Mouse (Mus musculus) c-Kit-negative CD71-positive TER-119-positive erythroid progenitor cells, embryonic 14.5 days (primary cell): ENCODE measurements at regions not wholly inside any gene's neighbourhood (a gene's known extent, or its start where the extent isn't known, plus 50 kb on each side); places are given as distances from the start of the nearest gene placed in this dataset.

Experiments used
- DNase-seq: peaks from one replicate; pipeline ENCODE4 v3.0.0-alpha.2; 2013; ENCODE audit warnings: low read depth, low spot score

DNA sequence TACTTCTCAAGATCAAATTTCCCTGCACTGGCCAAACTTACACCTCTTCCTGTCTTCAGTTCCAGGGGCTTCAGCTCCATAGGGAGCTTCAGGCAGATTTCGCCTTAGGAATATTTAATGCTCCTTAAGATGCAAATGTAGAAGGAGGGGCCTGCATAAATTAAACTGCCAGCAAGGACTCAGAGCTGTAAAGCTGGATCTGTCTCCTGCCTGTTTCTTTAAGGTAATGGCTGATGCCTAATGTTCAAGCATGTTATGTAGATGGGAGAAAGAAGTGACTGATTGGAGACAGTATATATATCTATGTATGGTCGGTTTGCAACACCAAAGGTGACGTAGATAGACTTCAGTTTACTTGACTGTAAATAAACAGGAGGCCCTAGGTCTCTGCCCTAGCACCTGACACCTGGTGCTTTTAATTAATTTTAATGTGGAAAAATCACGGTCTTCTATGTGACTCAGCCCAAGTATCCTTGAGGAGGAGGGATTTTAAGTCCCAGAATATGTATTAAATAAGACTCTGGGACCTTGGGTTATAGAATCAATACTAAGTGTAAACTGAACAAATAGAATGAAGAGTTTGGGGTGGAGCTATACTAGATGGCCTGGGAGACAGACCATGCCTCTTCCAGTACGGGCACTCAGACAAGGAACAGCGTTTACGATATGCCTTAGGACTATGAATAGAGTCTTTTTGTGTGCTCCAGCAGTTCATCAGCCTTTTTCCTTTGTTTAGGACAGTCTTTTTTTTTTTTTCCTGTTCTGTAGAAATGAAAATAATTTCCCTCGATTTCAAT is 651.7 kb upstream of the Lmcd1 start:
- no peak for DNase-seq

DNA sequence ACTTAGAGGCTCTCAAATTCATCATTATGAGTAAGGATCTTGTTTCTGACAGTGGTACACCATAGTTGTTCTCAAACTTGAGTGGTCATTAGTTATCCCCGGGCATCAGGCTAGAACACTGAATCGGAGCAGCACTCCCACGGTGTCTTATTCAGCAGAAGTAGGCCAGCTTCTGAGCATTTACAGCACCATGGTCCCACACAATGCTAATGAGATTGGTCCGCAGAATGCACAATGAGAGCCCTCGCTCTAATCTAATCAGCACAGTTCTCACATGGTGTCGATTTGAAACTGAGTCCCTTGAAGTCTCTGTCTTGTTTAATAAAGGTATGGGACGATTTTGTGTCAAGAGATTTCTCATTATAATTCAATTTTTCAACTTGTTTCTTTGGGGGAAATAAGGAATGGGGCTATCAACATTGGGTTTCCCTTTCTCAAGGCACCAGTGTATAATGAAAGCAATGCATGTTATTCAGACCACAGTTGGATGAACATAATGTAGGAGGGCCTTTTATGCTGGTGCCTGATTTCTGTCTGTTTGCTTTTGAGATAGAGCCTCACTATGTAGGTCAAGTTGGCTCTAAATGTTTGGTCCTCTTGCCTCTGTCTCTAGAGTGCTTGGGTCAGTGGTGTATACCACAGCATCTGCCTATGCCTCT is 650.9 kb upstream of the Lmcd1 start:
- DNase-seq, result no peak

DNA sequence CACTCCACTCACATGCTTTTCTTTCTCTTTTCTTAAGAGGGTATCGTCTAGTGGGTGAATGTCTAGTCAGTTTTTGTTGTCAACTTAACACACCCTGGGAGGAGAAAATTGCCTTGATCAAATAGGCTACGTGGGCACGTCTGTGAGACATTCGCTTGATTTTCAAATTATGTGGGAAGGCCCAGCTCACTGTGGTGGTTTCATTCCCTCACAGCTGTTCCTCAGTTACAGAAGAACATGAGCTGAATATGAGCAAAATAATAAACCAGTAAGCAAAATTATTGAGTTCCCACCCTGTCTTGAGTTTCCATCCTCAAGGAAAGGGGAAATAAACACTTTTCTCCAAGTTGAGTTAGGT is 650.4 kb upstream of the Lmcd1 start:
- DNase-seq, result no peak

DNA sequence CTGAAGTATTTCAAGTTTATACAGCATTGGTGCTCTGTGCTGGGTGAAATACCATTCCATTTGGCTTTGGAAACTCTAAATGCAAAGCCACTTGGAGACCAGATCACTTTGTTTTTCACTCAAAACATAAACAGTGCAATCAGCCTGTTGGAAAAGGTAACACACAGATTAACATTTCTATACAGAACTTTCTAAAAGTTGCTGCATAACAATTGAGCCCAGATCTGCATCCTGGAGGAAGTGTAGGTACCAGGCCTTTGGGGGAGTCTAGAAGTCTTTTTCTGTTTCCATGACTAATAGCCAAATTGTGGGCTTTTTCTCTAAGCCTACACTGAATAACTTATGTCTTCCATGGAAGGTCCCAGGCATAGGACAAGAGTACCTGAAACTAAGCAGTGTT is 648.1 kb upstream of the Lmcd1 start:
- DNase-seq, result no peak

DNA sequence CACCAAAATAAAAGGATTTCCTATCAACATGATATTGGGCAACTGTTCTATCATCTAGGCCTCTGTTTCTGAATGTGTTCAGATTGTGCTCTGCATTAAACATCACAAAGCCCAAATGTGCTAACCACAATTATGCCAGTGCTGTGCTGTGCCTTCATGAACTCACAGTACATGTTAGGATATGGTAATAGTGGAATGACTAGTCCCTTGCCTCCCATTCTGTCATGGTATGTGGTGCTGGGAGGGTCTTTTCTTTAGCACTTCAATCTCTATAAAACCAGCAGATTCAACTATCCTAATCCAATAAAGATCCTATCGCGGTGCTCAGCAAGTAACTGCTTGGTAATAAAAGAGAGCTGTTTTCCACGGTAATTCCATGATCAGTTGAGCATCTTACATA is 620.8 kb upstream of the Lmcd1 start:
- DNase-seq, result no peak

DNA sequence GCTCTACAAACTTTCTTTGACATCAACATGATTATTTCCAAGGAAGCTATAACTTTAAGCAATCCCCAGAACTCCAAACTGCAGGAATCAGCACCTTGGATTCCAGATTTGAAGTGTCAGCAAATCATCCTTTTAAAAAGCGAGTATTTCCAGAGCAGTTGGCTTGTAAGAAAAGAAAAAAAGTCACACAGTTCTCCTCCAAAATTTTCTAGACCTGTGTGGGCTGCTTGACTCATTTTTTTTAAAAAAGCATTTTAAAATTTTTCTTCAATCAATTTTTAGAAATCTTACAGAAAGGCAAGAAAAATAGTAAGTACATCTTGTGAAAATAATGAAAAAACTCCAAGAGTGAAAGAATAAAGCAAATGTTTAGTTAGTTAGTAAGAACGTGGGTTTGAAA is 613.6 kb upstream of the Lmcd1 start:
- DNase-seq, result no peak

DNA sequence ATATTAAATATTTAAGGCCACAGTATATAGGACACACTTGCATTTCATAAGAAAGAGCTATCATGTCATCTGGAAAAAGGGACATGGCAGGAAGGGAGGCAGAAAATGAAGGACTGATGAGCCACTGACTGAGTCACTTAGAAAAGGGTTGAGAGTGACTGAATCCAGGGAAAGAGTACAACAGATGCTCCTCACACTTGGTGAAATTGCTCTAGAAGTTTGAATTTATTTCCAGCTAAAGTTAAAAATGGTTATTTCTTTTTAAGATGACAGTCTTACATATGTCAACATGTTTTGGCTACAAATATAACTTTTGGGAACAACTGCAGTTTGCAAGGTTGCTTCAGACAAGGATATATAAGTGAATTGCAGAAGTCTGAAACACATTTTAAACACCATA is 609.0 kb upstream of the Lmcd1 start:
- no peak for DNase-seq

DNA sequence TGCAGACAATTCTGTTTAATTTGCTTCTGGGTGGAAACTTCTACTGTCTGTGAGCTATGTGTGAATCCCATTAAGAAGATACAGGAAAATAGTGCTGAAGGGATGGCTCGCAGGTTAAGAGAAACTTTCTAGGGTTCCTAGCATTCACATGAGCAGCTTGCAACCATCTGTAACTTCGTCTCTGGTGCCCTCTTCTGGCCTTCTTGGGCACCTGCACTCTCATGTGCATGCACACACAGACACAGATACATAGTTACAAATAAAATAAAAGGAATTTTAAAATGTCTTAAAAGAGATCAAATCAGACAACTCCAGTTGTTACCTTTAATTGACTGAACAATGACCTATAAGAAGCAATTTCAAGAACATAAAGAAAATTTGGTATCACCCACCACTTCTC is 588.6 kb upstream of the Lmcd1 start:
- no peak for DNase-seq

DNA sequence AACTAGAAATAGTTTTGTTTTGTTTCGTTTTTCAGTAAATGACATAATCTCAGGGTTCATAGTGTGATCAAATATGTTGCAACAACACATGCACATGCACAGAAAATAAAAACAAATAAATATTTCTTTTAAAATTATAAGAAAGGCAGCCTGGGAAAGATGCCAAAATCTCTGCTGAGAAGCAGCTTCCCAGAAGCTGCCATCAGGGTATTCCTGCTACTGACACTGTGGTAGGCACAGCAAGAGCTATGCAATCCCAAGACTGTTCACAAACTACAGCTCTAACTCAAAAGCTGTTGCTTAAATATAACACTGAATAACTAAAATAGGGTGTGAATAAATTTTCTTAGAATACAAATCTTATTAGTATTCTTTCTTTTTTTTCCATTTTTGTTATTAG is 570.7 kb upstream of the Lmcd1 start:
- no peak for DNase-seq

DNA sequence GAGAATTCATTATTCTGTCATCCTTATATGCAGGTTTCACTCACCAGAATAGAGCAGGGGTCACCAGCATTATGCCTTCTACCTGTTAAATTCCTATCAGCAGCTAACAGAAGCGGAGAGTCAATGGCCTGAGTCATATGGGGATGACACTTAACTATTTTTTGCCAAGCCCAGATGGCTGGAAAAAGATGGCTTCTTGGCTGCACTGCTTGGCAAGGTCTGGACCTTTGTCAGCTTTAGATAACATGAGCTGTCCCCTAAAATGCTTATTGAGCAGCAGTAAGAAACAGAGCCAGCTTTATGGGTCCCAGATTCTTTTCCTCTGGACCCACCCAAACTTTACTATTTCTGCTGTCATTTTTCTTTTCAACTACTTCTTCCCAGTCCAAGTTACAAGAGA is 565.3 kb upstream of the Lmcd1 start:
- no peak for DNase-seq

DNA sequence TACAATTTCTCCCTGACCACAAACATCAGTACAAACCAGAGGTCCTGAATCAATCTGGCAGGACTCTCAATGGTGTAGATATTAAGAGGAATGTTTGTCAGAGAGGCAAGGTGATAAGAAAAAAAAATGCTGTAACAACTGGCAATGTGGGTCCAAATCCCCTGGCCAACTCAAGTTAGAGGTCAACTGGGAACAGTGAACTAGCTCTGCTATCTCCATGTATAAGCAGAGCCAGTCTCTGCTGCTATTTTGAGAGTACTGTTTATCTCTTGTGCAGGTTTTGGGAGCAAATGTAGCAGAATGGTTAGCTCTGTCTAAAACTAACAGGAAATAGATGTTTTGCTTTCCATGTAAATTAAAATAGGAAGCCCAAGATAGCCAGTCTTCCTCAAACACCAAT is 547.6 kb upstream of the Lmcd1 start:
- DNase-seq, result no peak

DNA sequence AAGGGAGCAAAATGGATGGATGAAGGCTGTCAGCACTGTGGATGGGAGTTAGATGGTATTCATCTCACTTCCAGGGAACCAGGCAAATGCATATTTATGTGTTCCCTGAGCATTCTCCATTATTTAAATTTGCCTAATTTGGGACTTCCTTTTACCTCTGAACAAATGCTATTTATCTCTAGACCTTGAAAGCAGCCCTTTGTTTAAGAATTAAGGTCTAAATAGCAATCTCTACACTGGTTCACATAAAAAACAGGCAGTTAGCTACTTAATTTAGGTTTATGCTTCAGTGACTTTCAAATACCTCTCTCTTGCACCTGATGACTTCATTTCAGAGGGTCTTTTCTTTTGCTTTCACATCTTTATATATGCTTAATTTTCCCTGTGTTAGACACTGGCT is 543.2 kb upstream of the Lmcd1 start:
- DNase-seq, result no peak

DNA sequence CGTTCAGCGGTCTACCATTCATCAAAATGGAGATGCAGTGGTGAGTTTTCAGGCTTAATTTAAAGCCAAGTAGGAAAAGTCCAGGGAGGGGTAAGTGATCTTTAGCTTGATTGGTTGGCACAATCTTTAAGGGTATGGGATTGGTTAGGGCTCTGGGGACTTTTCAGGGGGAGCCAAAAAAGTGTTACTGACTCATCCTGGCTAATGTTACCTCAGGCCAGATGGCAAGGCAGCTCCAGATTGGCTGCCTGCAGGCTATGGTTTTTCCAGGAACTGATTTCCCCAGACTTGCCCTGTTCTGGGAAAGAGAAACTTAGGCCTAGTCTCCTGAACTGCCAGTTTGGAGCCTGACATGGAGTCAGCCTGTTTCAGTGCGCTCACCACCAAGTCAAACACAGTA is 539.6 kb upstream of the Lmcd1 start:
- no peak for DNase-seq

DNA sequence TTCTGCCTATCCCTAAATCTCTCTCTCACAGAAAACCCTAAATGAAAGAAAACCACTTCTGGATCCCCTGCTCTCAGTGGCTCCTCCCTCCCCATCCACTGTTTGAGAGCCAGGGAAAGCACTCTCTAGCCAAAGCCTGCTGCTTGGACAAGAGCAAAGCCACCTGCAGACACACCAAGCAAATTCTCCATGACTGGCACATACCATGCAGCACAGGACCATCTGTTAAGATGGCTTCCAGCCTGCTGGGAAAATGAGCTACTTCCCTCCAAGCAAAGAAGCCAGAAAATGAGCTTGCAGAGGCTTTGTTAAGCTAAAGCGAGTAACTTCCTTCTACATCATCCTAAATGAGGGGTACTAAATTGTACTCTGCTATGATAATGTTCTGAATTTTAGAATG is 534.6 kb upstream of the Lmcd1 start:
- no peak for DNase-seq

DNA sequence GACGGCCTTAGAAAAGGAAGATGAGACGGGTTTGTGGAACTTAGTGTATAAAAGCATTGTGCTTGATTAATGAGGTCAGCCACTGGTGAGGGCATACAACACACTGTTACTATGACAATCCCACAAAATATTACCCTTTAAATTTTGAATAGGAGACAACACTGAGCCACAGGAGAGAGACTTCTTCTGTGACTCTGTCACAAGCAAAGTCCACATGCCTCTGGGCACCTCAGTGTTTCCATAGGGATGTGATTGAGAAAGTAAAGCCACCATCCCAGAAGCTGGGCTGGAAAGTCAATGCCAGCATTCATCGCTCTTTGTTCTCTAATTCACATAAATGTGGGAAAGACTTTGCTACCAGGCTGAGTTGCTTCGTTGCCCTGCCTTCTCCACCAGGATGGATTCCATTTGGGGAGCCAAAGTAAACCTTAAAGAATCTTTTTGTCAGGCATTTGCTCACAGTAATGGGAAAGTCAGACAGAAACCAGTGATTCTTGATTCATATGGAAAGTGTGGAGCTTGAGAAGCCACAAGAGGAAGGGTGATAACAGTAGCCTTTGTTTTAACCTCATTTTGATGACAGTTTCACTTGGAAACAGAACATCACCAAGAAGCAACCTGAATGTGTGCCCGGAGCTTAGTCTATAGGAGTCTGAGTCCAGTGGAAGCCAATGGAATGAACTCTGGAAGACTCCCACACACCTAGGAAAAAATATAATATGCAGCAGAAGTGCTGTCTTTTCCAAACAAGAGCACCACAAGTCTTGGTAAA is 491.7 kb upstream of the Lmcd1 start:
- no peak for DNase-seq

DNA sequence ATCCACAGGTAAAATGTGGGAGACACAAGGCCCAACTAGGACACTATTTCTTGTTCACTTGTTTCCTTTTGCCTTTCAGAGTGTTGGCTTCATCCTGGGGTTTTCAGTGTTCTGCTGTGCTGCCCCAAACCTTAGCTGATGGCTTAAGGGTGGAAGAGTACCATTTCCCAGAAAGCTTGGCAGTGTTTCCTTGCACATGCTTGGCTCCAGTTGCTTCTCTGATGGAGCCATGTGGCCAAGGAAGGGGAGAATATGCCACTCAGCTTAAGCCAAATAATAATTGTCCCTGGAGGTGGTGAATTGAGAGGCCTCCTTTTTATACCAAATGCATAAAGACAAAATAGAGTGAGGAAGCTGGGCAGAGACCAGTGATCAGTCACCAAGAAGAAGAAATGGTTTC is 464.9 kb upstream of the Lmcd1 start:
- no peak for DNase-seq

DNA sequence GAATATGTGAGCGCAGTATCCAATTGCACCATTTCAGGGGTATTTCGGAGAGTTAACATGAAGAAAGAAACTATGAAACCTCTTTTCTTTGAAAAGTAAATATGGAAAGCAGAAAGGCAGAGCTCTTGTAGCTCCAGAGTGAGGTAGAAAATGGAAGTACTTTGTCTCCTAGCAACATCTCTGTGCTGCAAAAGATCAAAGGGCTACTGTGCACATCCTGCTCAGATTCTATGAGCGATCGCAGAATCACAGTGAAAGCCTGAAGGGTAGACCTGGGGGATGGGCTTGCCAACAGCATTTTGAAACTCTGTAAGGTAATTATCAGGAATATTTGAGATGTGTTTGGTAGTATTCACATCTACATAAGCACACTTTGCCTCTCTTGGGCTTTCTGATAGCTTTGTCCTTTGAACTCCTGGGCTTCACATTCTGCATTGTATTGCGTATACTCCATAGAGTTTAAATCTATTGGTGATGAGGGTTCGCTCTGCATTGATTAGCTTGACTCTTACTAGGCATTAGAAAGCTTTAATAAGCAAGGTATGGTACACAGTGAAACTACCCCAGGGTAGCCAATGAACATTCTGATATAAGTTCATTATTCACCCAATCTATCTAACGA is 459.5 kb upstream of the Lmcd1 start:
- DNase-seq, result no peak

DNA sequence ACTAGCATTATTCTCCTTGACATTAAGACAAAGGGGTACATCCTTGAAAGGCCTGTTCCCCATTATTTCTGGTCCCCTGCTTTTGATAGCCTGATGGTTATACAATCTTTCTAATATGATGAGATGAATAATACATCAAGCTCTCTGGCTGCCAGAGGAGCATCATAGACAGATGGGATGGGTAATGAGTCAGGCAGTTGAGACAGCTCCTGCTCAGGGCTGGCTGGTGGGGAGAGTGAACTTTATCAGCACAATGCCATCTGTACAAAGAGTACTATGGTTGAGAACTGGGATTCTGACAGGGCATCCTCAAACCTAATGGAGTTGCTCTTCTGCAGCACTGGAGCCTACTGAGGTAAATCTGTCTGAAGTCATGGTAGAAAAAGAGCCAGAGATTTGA is 458.4 kb upstream of the Lmcd1 start:
- DNase-seq, result no peak

DNA sequence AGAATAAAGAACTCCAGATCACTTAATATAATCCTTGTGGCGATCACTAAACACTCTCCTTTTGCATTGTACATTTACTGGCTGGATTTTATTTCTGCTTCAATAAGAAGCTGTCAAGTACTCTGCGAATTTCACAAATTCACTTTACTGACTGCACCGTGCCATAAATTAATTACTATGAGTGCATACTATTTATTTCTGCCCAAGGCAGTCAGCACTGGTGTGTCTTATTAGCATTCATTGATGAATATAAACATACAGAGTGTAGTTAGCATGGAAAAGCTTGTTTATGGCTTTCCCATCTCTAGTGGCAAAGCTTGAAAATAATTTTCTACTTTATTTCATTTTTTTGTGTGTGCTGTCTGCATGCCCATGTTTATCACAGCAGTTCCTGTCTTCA is 453.3 kb upstream of the Lmcd1 start:
- no peak for DNase-seq

DNA sequence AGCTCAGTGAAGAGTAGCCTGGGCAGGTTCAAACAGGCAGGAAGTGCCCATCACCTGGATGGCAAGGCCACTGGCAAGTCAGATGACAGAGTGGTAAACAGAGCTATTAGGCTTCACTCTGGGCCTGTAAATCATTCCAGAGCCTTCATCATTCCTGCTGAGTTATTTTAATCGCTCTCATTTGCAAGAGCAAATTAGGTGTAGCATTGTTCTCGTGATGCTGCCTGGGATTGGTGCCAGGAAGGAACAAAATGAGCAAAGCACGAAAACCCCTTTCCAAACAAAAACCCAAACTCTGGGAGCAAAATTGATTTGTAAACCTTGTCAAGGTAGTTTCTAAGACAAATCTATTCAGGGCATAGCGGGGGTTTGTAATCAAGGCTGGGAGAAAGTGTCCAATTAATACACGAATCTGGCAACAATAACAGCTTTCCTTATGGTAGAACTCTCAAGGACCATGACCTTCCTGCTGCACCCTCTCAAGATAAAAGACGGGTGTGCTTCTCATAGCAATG is 429.2 kb upstream of the Lmcd1 start:
- no peak for DNase-seq

DNA sequence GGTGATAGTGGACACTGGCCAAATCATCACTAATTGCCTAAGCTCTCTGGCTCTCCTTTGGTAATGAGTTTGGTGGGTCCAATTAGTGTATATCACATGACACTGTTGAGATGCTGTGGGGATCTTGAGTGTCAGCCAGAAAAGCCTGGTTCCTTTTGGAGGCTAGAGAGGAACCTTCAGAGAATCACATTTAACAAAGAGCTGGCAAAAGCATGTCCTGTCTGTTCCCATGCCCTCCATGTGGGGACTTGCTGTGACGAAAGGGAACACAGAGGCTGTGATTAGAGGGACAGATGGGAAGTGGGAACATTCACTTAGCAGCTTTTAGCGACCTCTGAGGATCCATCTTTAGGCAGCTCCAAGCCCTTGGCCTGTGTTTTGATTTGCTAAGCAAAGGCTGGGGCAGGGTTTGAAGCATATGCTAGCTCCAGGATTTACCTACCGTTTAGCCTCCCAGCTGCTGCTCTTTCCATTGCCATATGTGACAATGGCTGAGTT is 407.4 kb upstream of the Lmcd1 start:
- DNase-seq, result no peak

DNA sequence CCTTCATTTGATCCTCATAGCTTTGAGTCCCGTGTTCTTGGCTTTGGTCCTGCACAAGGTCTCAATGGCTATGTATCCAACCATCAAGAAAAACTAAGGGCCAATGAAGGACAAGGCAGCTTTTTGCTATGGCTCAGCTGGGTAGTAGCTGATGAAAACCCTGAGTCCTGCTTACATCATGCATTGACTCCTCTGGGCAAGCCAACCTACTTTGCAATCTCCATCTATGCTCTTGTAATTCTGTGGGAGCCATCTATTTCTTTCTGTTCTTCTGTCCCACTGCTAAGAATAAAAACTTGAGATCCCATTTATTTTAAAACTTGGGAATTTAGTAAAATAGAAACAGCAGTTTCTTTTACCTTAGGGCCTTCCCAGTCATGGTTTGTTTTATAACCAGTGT is 391.0 kb upstream of the Lmcd1 start:
- no peak for DNase-seq
